Mouse (Mus musculus): Measurements from ENCODE around the gene Rhcg.

GRCm38 (mm10) chr7:79562385-79562784 lies 55.1 kb downstream of the Rhcg start:
- TF ChIP-seq EP300 (IDR thresholded peaks at IDR 0.05; ENCODE audit: low read depth) (no peak), CTCF (IDR thresholded peaks at IDR 0.05; ENCODE audit: low read depth) (no peak)

Measured in liver, embryonic 14.5 days (tissue).